8 mouse cellular contexts compared by ENCODE assay signal in the genomic region with DNA sequence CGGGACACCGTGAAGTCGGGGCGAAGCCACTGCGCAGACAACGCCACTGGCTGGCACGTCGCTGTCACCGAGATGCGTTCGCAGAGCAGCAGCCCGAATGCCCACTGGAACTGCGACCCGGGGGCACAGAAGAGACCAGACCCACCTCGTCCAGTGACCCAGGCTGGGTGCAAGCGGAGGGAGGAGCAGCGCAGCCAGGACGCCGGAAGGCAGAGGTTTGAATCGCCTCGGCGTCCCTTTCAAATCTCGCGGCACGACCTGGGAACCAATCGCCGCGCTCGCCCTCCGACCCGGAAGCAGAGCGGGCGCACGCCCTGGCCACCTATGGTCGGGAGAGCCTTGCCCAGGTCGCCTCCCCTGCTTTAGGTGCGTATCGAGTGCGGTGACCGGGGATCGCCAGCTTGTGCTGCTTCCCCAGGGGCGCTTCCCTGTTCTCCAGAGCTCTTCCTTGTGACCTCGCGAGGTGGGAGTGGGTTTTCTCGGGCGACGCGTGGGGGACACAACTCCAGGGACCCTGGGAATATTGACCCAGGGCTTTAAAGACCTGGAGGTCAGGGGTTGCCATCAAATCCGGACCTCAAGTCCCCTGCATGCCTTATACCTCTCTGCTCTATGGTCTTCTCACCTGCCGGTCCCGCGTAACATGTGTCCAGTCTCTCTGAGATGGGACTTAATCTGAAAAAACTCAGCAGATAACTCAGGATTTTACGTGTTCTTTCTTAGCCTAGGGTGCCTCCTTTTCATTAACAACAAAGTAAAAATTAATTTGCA. TPM values are rescaled to one million over a fixed set of nuclear protein-coding genes. Genes with fewer than 3 reads are reported as not detected.
DNase-seq lines count a peak whose midpoint lies in the region; ATAC-seq and TF ChIP-seq lines count a peak whose summit lies in the region.

Gene Parpbp, minus strand, starts transcription at position 235 of the 771 bp plus-strand sequence.
Gene Nup37, plus strand, starts transcription at position 286 of the 771 bp plus-strand sequence.

- H3K4me1 ChIP-seq in CH12.LX (ENCODE audit: control insufficient read depth in 1 of 2, insufficient read depth in 2 of 2), result peaks cover 8 to 35% of the 10 kb centered on the region in 2 experiments
- peaks cover 22% of the 10 kb centered on the region for H3K4me1 ChIP-seq in forebrain, embryonic 12.5 days
- H3K4me1 ChIP-seq in heart, postnatal 0 days (ENCODE audit: control insufficient read depth, insufficient read depth), result peaks cover 16% of the 10 kb centered on the region
- peaks cover 14% of the 10 kb centered on the region for H3K4me1 ChIP-seq in liver, embryonic 16.5 days (ENCODE audit: control insufficient read depth, low read depth, low read length)
- peaks cover 24% of the 10 kb centered on the region for H3K4me1 ChIP-seq in neural tube, embryonic 13.5 days (replicated peaks)

- peak; percentile 97 for ATAC-seq in forebrain, embryonic 12.5 days (ENCODE audit: low FRiP score)
- peak; percentile 97 for ATAC-seq in heart, postnatal 0 days (ENCODE audit: insufficient read depth, low read depth)
- peak; percentile 100 for ATAC-seq in liver, embryonic 16.5 days (ENCODE audit: low read depth)
- ATAC-seq in neural tube, embryonic 13.5 days (ENCODE audit: low read depth), result peak; percentile 99

- whole genome bisulfite sequencing in forebrain, embryonic 12.5 days, result under 1% methylated on average over 53 of the region's 53 CpGs
- WGBS in heart, postnatal 0 days, result under 1% methylated on average over 53 of the region's 53 CpGs
- under 1% methylated on average over 53 of the region's 53 CpGs for WGBS in liver, embryonic 16.5 days (ENCODE audit: insufficient replicate concordance)
- 1% methylated on average over 53 of the region's 53 CpGs for whole genome bisulfite sequencing in neural tube, embryonic 13.5 days

- no peak within 1 kb of the TSS for H3K27ac ChIP-seq in CH12.LX (ENCODE audit: insufficient read depth, low read depth)
- peak within 1 kb of the TSS; percentile 50; the same call in 1 of the 2 replicates for H3K27ac ChIP-seq in forebrain, embryonic 12.5 days
- H3K27ac ChIP-seq in heart, postnatal 0 days (ENCODE audit: low read depth), result no peak within 1 kb of the TSS
- peak within 1 kb of the TSS; percentile 29 for H3K27ac ChIP-seq in liver, embryonic 16.5 days (ENCODE audit: low read length)
- no peak within 1 kb of the TSS for H3K27ac ChIP-seq in neural tube, embryonic 13.5 days (replicated peaks)

- dilution Hi-C loops in CH12.LX (cut with MboI; ENCODE audit: extremely low pct_ligation_motif_present, extremely low pct_unique_long_range_greater_than_20kb, low sequenced_read_pairs), result no loop called here

- in situ Hi-C loops in CH12.LX (cut with MboI; ENCODE audit: low pct_ligation_motif_present, low pct_unique_long_range_greater_than_20kb, low sequenced_read_pairs), result no loop called here

- DNase-seq in CH12.LX (ENCODE audit: extremely low read depth), result peak; percentile 86
- peak; percentile 82 for DNase-seq in c-Kit-positive CD71-positive TER-119-negative erythroid progenitor cells, embryonic 14.5 days (ENCODE audit: low read depth)
- DNase-seq in heart, postnatal 0 days (ENCODE audit: low spot score), result peak; percentile 76
- peak; percentile 91 to 93 for DNase-seq in kidney, postnatal 4 days
- peak; percentile 93 for DNase-seq in testis, postnatal 10 days (ENCODE audit: low spot score)

- H3K36me3 ChIP-seq in CH12.LX (replicated peaks in 1 of 2; ENCODE audit: control insufficient read depth in 1 of 2, insufficient read depth in 1 of 2, low read length in 1 of 2), result peaks cover 18 to 57% of the 10 kb centered on the region in 2 experiments
- peaks cover 17% of the 10 kb centered on the region for H3K36me3 ChIP-seq in forebrain, embryonic 12.5 days (replicated peaks)
- peaks cover 36% of the 10 kb centered on the region for H3K36me3 ChIP-seq in heart, postnatal 0 days (replicated peaks; ENCODE audit: control insufficient read depth, insufficient read depth, low read length)
- H3K36me3 ChIP-seq in liver, embryonic 16.5 days (ENCODE audit: control insufficient read depth, insufficient read depth), result peaks cover 5% of the 10 kb centered on the region
- H3K36me3 ChIP-seq in neural tube, embryonic 13.5 days, result peaks cover 21% of the 10 kb centered on the region

- H3K4me2 ChIP-seq in CH12.LX (ENCODE audit: insufficient read depth, low read depth, poor library complexity, severe bottlenecking), result peak within 1 kb of the TSS; percentile 96
- peak within 1 kb of the TSS; percentile 71 for H3K4me2 ChIP-seq in forebrain, embryonic 12.5 days
- peak within 1 kb of the TSS; percentile 92 for H3K4me2 ChIP-seq in heart, postnatal 0 days (ENCODE audit: low read depth, low read length)
- H3K4me2 ChIP-seq in liver, embryonic 16.5 days (ENCODE audit: low read depth, low read length), result peak within 1 kb of the TSS; percentile 76
- peak within 1 kb of the TSS; percentile 81 for H3K4me2 ChIP-seq in neural tube, embryonic 13.5 days

- H3K79me2 ChIP-seq in CH12.LX (replicated peaks; ENCODE audit: control insufficient read depth, extremely low read depth, insufficient read depth, poor library complexity, severe bottlenecking), result peaks cover 34% of the 10 kb centered on the region

- H3K9ac ChIP-seq in CH12.LX (ENCODE audit: insufficient read depth, low read depth), result peak within 1 kb of the TSS; percentile 70
- peak within 1 kb of the TSS; percentile 75 for H3K9ac ChIP-seq in forebrain, embryonic 12.5 days
- peak within 1 kb of the TSS; percentile 73 for H3K9ac ChIP-seq in heart, postnatal 0 days (replicated peaks; ENCODE audit: low read depth, low read length)
- H3K9ac ChIP-seq in liver, embryonic 16.5 days (ENCODE audit: low read depth, low read length), result peak within 1 kb of the TSS; percentile 93
- H3K9ac ChIP-seq in neural tube, embryonic 13.5 days, result peak within 1 kb of the TSS; percentile 84

- no peak for TF ChIP-seq RAD21 in CH12.LX (IDR thresholded peaks at IDR 0.05; ENCODE audit: low read depth, low read length)

- H3K4me3 ChIP-seq in CH12.LX (replicated peaks in 1 of 3; ENCODE audit: low read depth in 2 of 3, low read length in 2 of 3, poor library complexity in 1 of 3), result peak within 1 kb of the TSS; percentile 85 to 96 (median 88)
- peak within 1 kb of the TSS; percentile 81 for H3K4me3 ChIP-seq in forebrain, embryonic 12.5 days (replicated peaks)
- peak within 1 kb of the TSS; percentile 84 for H3K4me3 ChIP-seq in heart, postnatal 0 days (ENCODE audit: low read depth, low read length)
- peak within 1 kb of the TSS; percentile 69 for H3K4me3 ChIP-seq in liver, embryonic 16.5 days (ENCODE audit: low read depth, low read length)
- peak within 1 kb of the TSS; percentile 82 for H3K4me3 ChIP-seq in neural tube, embryonic 13.5 days

- no peaks in the 10 kb centered on the region for H3K27me3 ChIP-seq in CH12.LX (replicated peaks)
- H3K27me3 ChIP-seq in forebrain, embryonic 12.5 days, result no peaks in the 10 kb centered on the region
- no peaks in the 10 kb centered on the region for H3K27me3 ChIP-seq in heart, postnatal 0 days (ENCODE audit: control insufficient read depth, insufficient read depth, low read length)
- no peaks in the 10 kb centered on the region for H3K27me3 ChIP-seq in liver, embryonic 16.5 days (ENCODE audit: control insufficient read depth, insufficient read depth, low read depth, low read length)
- no peaks in the 10 kb centered on the region for H3K27me3 ChIP-seq in neural tube, embryonic 13.5 days

- H3K9me3 ChIP-seq in CH12.LX (replicated peaks; ENCODE audit: low read length), result no peaks in the 10 kb centered on the region
- H3K9me3 ChIP-seq in forebrain, embryonic 12.5 days, result no peaks in the 10 kb centered on the region
- H3K9me3 ChIP-seq in heart, postnatal 0 days (replicated peaks; ENCODE audit: control insufficient read depth, low read length), result no peaks in the 10 kb centered on the region
- H3K9me3 ChIP-seq in liver, embryonic 16.5 days (replicated peaks; ENCODE audit: control insufficient read depth, low read length), result no peaks in the 10 kb centered on the region
- H3K9me3 ChIP-seq in neural tube, embryonic 13.5 days, result no peaks in the 10 kb centered on the region

- no peak for TF ChIP-seq CTCF in CH12.LX (conservative IDR thresholded peaks at IDR 0.05 in 1 of 2, IDR thresholded peaks at IDR 0.05 in 1 of 2; ENCODE audit: low read depth in 2 of 2, low read length in 2 of 2)
- no peak for TF ChIP-seq CTCF in heart, postnatal 0 days (IDR thresholded peaks at IDR 0.05; ENCODE audit: low read depth)

- no peak for TF ChIP-seq EP300 in CH12.LX (IDR thresholded peaks at IDR 0.05; ENCODE audit: low read length)
- no peak for TF ChIP-seq EP300 in heart, postnatal 0 days (IDR thresholded peaks at IDR 0.05; ENCODE audit: low read depth)

- TF ChIP-seq POLR2A in CH12.LX (IDR thresholded peaks at IDR 0.05; ENCODE audit: low read depth, low read length), result peak; percentile 92

TF ChIP-seq in CH12.LX, 34 proteins besides CTCF, POLR2A, EP300 and RAD21 (continues in another document):
- TF ChIP-seq MAZ (IDR thresholded peaks at IDR 0.05; ENCODE audit: low read depth, low read length) (no peak), GABPA (IDR thresholded peaks at IDR 0.05; ENCODE audit: insufficient replicate concordance, low read depth, low read length) (no peak; the same call in 1 of the 2 replicates), IRF4 (IDR thresholded peaks at IDR 0.05; ENCODE audit: low read depth, low read length) (peak; percentile 28; the same call in 1 of the 2 replicates), MAX (IDR thresholded peaks at IDR 0.05; ENCODE audit: low read length) (peak; percentile 87), NELFE (IDR thresholded peaks at IDR 0.05; ENCODE audit: low read depth, low read length) (peak; percentile 94)

RNA-seq across cellular contexts. Expression of gene Parpbp, which starts in this region (rescaled TPM):
- 19.8 and 23.2 TPM in 2 replicates for total RNA-seq in CH12.LX (2012; rRNA removed)
- 35.0 and 44.6 TPM in 2 replicates for total RNA-seq in CH12.LX (2014; rRNA removed)
- polyA plus RNA-seq in CH12.LX (2012; ENCODE audit: insufficient read length, low read depth), result 16.9 and 19.5 TPM in 2 replicates
- 13.2 and 14.9 TPM in 2 replicates for polyA plus RNA-seq in forebrain, embryonic 12.5 days (2016; fragmentation: Nextera tagmentation; extraction: Ambion mirVana)
- 6.9 and 17.5 TPM in 2 replicates for total RNA-seq in heart, postnatal 0 days (2014; rRNA removed; ENCODE audit: low replicate concordance)
- 3.2 and 3.3 TPM in 2 replicates for polyA plus RNA-seq in heart, postnatal 0 days (2015; fragmentation: Nextera tagmentation; extraction: Ambion mirVana)
- polyA plus RNA-seq in liver, embryonic 16.5 days (2015; fragmentation: Nextera tagmentation; extraction: Ambion mirVana), result 11.2 and 14.1 TPM in 2 replicates
- 2.3 and 3.2 TPM in 2 replicates for polyA plus RNA-seq in neural tube, embryonic 13.5 days (2015; fragmentation: Nextera tagmentation; extraction: Ambion mirVana)

RNA-seq across cellular contexts. Expression of gene Nup37, which starts in this region (rescaled TPM):
- 59.2 and 71.1 TPM in 2 replicates for total RNA-seq in CH12.LX (2012; rRNA removed)
- total RNA-seq in CH12.LX (2014; rRNA removed), result 222 and 243 TPM in 2 replicates
- polyA plus RNA-seq in CH12.LX (2012; ENCODE audit: insufficient read length, low read depth), result 76.3 and 82.4 TPM in 2 replicates
- 81.4 and 86.9 TPM in 2 replicates for polyA plus RNA-seq in forebrain, embryonic 12.5 days (2016; fragmentation: Nextera tagmentation; extraction: Ambion mirVana)
- total RNA-seq in heart, postnatal 0 days (2014; rRNA removed; ENCODE audit: low replicate concordance), result 7.5 and 24.1 TPM in 2 replicates
- polyA plus RNA-seq in heart, postnatal 0 days (2015; fragmentation: Nextera tagmentation; extraction: Ambion mirVana), result 21.9 and 22.1 TPM in 2 replicates
- 22.9 and 26.6 TPM in 2 replicates for polyA plus RNA-seq in liver, embryonic 16.5 days (2015; fragmentation: Nextera tagmentation; extraction: Ambion mirVana)
- polyA plus RNA-seq in neural tube, embryonic 13.5 days (2015; fragmentation: Nextera tagmentation; extraction: Ambion mirVana), result 29.6 and 33.9 TPM in 2 replicates

Comparison
In these comparisons a context has a peak if more than half of its experiments do, and no peak if none do; other contexts are left out.
1. H3K27ac ChIP-seq: peak in forebrain, embryonic 12.5 days (single experiment) and liver, embryonic 16.5 days (single experiment); none in CH12.LX (single experiment), heart, postnatal 0 days (single experiment) and neural tube, embryonic 13.5 days (single experiment).
2. Peak in every context shown above with its lines, with median percentiles within 50 percentile points of each other: DNase-seq, H3K4me2 ChIP-seq, H3K4me3 ChIP-seq, H3K9ac ChIP-seq and ATAC-seq.